Mouse (Mus musculus) heart, embryonic 12.5 days (tissue): ENCODE data around the gene Ptgir. TPM values are rescaled to one million over a fixed set of nuclear protein-coding genes. Genes with fewer than 3 reads are reported as not detected.

Experiments used
- ATAC-seq: fragments of 200-750 bp; cut with Nextera tagmentation; 2 replicates; pipeline ENCODE4 v1.8.0; 2017; ENCODE audit warnings: moderate TSS enrichment, moderate library complexity; ENCODE audit not compliant: insufficient number of reproducible peaks, low FRiP score
- H3K27ac ChIP-seq: fragments of 300-500 bp; sonication (generic); 2 replicates; pipeline ENCODE4 v1.5.1; 2016; ENCODE audit warnings: mild to moderate bottlenecking, moderate library complexity; ENCODE audit not compliant: poor library complexity, severe bottlenecking
- H3K27me3 ChIP-seq: fragments of 300-500 bp; sonication (generic); replicated peaks from 2 replicates; pipeline ENCODE4 v1.6.1; 2016; ENCODE audit warnings: mild to moderate bottlenecking, moderate library complexity
- H3K36me3 ChIP-seq: fragments of 300-500 bp; sonication (generic); 2 replicates; pipeline ENCODE4 v1.6.1; 2016; ENCODE audit warnings: mild to moderate bottlenecking, moderate library complexity
- H3K4me1 ChIP-seq: fragments of 300-500 bp; sonication (generic); replicated peaks from 2 replicates; pipeline ENCODE4 v1.6.1; 2016; ENCODE audit warnings: mild to moderate bottlenecking
- H3K4me2 ChIP-seq: fragments of 300-500 bp; sonication (generic); 2 replicates; pipeline ENCODE4 v1.6.1; 2016; ENCODE audit warnings: mild to moderate bottlenecking, moderate library complexity
- H3K4me3 ChIP-seq: fragments of 300-500 bp; sonication (generic); 2 replicates; pipeline ENCODE4 v1.5.1; 2016; ENCODE audit warnings: mild to moderate bottlenecking
- H3K9ac ChIP-seq: fragments of 300-500 bp; sonication (generic); 2 replicates; pipeline ENCODE4 v1.6.1; 2016; ENCODE audit warnings: mild to moderate bottlenecking, moderate library complexity
- H3K9me3 ChIP-seq: fragments of 300-500 bp; sonication (generic); replicated peaks from 2 replicates; pipeline ENCODE4 v1.6.1; 2016; ENCODE audit warnings: mild to moderate bottlenecking, moderate library complexity
- WGBS: fragments of 180-500 bp; shearing (Covaris S2); methylation state at CpG from one replicate; pipeline ENCODE4 v1.1.7; 2016; 5-methylcytosine and 5-hydroxymethylcytosine counted together
- polyA plus RNA-seq: library from polyadenylated mRNA; unstranded; fragments of >200 nt; fragmentation: Nextera tagmentation; extraction: Ambion mirVana; gene quantifications from 2 replicates; pipeline ENCODE4 v1.2.1, GENCODE M21; 2016

Gene Ptgir
- polyA plus RNA-seq, 1 experiment from 2014 or later: 0.34 TPM

DNA sequence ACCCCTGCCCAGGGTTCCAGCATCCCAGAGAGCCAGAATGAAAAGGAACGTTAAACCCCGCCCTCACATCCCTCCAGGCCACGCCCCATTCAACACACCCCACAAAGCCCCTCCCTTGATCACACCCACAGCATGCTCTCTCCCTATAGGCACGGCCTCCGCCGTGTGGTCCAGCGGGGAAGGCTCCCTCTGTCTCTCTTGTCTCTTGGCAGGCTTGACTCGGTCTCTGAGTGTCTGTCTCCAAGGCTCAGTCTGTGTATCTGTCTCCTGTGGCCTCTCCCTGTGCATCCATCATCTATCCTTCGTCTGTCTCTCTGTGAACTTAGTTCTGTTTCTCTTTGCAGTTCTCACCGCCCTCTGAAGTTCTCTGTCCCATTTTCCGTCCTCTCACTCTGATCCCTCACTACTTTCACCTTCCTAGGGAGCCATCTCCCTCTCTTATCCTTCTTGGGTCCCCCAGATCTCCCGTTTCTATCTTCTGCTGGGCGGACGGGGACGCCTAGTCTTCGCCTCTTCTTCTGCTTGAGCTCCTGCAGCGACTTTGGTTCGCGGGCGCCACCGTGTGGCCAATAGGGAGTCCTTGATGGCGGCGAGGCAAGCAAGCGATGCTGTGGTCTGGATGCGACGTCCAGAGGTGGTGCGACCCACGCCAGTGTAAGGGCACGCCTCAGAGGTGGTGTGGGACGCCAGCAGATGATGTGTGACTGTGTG lies 14.5 kb upstream of the Ptgir start, which contains the start of gene Gng8:
Gene Gng8 (plus strand): TSS at position 146 of the 711 bp plus-strand sequence.
- peak; percentile 83 for ATAC-seq
- WGBS: under 1% methylated on average over 30 of the region's 30 CpGs
- peak within 1 kb of the TSS; percentile 52; the same call in 1 of the 2 replicates for H3K9ac ChIP-seq

GRCm38 (mm10) chr7:16892352-16892730 lies 13.9 kb upstream of the Ptgir start:
- Histone ChIP-seq H3K9me3 (0 out of 2 replicates have a peak, but pooled peaks cover 5% of the 10 kb centered on the region), H3K4me1 (peaks cover 45% of the 10 kb centered on the region), H3K36me3 (peaks cover 19% of the 10 kb centered on the region), H3K9ac (peak overlapping the region; percentile 27; the same call in 1 of the 2 replicates), H3K4me3 (peak overlapping the region; percentile 35), H3K27me3 (peaks cover 37% of the 10 kb centered on the region), H3K27ac (no peak overlapping the region), H3K4me2 (peak overlapping the region; percentile 71)
- ATAC-seq: no peak
- WGBS: 43% methylated on average over 9 of the region's 9 CpGs

More for the DNA sequence above, 14.5 kb upstream of the Ptgir start, which contains the start of gene Gng8:
- H3K9me3 ChIP-seq: 0 out of 2 replicates have a peak, but pooled peaks cover 5% of the 10 kb centered on the region
- H3K27ac ChIP-seq: peak within 1 kb of the TSS; percentile 77
- H3K36me3 ChIP-seq: peaks cover 24% of the 10 kb centered on the region
- H3K4me3 ChIP-seq: peak within 1 kb of the TSS; percentile 35
- H3K4me2 ChIP-seq: peak within 1 kb of the TSS; percentile 71
- H3K27me3 ChIP-seq: peaks cover 32% of the 10 kb centered on the region
- peaks cover 45% of the 10 kb centered on the region for H3K4me1 ChIP-seq

- ATAC-seq: no peak
- H3K9ac ChIP-seq: no peak overlapping the region
- H3K4me3 ChIP-seq: peak overlapping the region; percentile 0; the same call in 1 of the 2 replicates
- peaks cover 45% of the 10 kb centered on the region for H3K4me1 ChIP-seq
- H3K9me3 ChIP-seq: 0 out of 2 replicates have a peak, but pooled peaks cover 5% of the 10 kb centered on the region
- peaks cover 40% of the 10 kb centered on the region for H3K27me3 ChIP-seq
- peaks cover 7% of the 10 kb centered on the region; the same call in 1 of the 2 replicates for H3K36me3 ChIP-seq
- 5% methylated on average over 6 of the region's 6 CpGs for WGBS
- no peak overlapping the region for H3K27ac ChIP-seq
- H3K4me2 ChIP-seq: peak overlapping the region; percentile 71
Measured at GRCm38 (mm10) chr7:16893612-16894011, 12.7 kb upstream of the Ptgir start.

DNA sequence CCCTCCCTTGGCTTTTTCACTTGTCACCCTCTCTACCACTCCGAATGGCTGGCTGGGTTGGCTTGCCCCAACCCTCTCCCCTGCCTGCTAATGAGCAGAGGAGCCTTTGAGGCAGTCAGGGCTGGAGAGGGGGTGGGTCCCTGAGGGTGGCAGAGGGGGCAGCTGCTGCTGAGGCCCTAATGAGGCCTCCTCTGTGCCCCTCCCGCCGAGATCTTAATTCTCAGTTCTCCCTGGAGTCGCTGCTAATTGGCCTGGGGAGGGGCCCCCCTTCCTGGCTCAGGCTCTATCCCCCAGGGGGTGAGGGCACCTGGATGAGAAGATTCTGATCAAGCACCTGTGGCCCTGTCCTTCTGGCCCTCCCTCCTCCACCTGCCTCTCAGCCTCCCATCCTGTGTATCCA lies 12.0 kb upstream of the Ptgir start:
- Histone ChIP-seq H3K27ac (no peak overlapping the region), H3K4me3 (peak overlapping the region; percentile 20; the same call in 1 of the 2 replicates), H3K9me3 (0 out of 2 replicates have a peak, but pooled peaks cover 5% of the 10 kb centered on the region), H3K9ac (no peak overlapping the region), H3K4me1 (peaks cover 45% of the 10 kb centered on the region), H3K4me2 (peak overlapping the region; percentile 71; the same call in 1 of the 2 replicates), H3K36me3 (peaks cover 3% of the 10 kb centered on the region; the same call in 1 of the 2 replicates), H3K27me3 (peaks cover 43% of the 10 kb centered on the region)
- no peak for ATAC-seq
- 2% methylated on average over 4 of the region's 4 CpGs for WGBS

- Histone ChIP-seq H3K4me1 (peaks cover 45% of the 10 kb centered on the region), H3K4me2 (peak overlapping the region; percentile 71), H3K4me3 (peak overlapping the region; percentile 20), H3K9ac (no peak overlapping the region), H3K27me3 (peaks cover 50% of the 10 kb centered on the region), H3K36me3 (no peaks in the 10 kb centered on the region), H3K9me3 (no peaks in the 10 kb centered on the region), H3K27ac (no peak overlapping the region)
- ATAC-seq: 0 out of 2 replicates have a peak, but pooled peaks have one; percentile 1
- under 1% methylated on average over 24 of the region's 24 CpGs for WGBS
Measured at GRCm38 (mm10) chr7:16895000-16895399, 11.3 kb upstream of the Ptgir start.

- Histone ChIP-seq H3K9ac (no peak overlapping the region), H3K27me3 (peaks cover 55% of the 10 kb centered on the region), H3K27ac (no peak overlapping the region), H3K4me3 (peak overlapping the region; percentile 20; the same call in 1 of the 2 replicates), H3K4me2 (peak overlapping the region; percentile 71), H3K9me3 (no peaks in the 10 kb centered on the region), H3K4me1 (peaks cover 42% of the 10 kb centered on the region), H3K36me3 (no peaks in the 10 kb centered on the region)
- WGBS: 31% methylated on average over 10 of the region's 10 CpGs
- no peak for ATAC-seq
Measured at GRCm38 (mm10) chr7:16895511-16895910, 10.8 kb upstream of the Ptgir start.

DNA sequence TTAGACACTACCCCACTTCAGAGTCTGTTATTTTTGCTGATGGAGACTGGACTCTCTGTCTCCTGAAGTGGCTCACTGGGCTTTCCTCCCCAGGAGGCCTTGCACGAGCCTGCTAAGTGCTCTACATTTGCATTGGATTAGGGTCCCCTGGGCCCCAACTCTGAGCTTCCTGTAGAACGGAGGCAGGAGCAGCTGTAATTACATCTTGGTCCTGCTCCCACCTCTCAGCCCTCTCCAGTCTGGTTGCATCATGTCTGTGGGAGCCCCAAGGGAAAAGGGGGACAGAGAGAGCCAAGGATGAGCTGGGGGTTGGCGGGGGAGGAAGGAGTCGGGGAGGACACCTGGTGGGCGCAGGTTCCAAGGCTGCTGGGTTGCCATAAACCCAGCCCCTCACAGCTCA lies 5.8 kb upstream of the Ptgir start:
- Histone ChIP-seq H3K9ac (no peak overlapping the region), H3K27me3 (peaks cover 66% of the 10 kb centered on the region), H3K4me3 (no peak overlapping the region), H3K9me3 (no peaks in the 10 kb centered on the region), H3K27ac (no peak overlapping the region), H3K36me3 (no peaks in the 10 kb centered on the region), H3K4me1 (peaks cover 21% of the 10 kb centered on the region), H3K4me2 (no peak overlapping the region)
- WGBS: 34% methylated on average over 5 of the region's 5 CpGs
- ATAC-seq: no peak

DNA sequence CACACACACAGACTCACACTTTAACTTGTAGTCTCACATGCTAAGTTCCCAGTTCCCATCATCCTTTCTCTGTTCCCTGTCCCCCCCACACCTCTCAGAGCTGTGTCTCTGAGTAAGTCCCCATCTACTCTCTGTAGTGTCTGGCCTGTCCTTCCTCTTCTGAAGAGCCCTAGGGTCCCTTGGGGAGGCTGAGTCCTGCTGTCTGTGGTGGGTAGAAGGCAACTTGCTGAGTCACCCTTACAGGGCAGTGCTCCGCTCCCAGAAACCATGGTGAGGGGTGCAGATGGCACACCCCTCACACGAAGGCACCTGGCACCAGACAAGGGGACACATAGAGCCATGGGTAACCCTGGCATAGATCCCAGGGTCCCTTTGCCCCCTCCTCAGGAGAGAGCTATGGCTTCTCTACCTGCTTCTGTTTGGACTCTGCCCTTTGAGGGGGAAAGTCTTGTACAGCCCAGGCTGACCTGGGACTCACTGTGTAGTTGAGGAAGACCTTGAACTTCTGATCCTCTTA lies 2.8 kb upstream of the Ptgir start:
- H3K9ac ChIP-seq: no peak overlapping the region
- no peak overlapping the region for H3K4me3 ChIP-seq
- H3K4me1 ChIP-seq: peaks cover 49% of the 10 kb centered on the region
- 85% methylated on average over 2 of the region's 2 CpGs for WGBS
- no peaks in the 10 kb centered on the region for H3K9me3 ChIP-seq
- H3K27me3 ChIP-seq: peaks cover 64% of the 10 kb centered on the region
- no peak for ATAC-seq
- H3K27ac ChIP-seq: no peak overlapping the region
- H3K4me2 ChIP-seq: no peak overlapping the region
- H3K36me3 ChIP-seq: no peaks in the 10 kb centered on the region

- no peak overlapping the region for H3K27ac ChIP-seq
- H3K36me3 ChIP-seq: no peaks in the 10 kb centered on the region
- WGBS: 40% methylated on average over 9 of the region's 10 CpGs
- no peaks in the 10 kb centered on the region for H3K9me3 ChIP-seq
- no peak overlapping the region for H3K4me2 ChIP-seq
- peaks cover 56% of the 10 kb centered on the region for H3K4me1 ChIP-seq
- ATAC-seq: no peak
- H3K9ac ChIP-seq: no peak overlapping the region
- H3K4me3 ChIP-seq: no peak overlapping the region
- peaks cover 62% of the 10 kb centered on the region for H3K27me3 ChIP-seq
Measured at GRCm38 (mm10) chr7:16904120-16904675, 2.1 kb upstream of the Ptgir start.

DNA sequence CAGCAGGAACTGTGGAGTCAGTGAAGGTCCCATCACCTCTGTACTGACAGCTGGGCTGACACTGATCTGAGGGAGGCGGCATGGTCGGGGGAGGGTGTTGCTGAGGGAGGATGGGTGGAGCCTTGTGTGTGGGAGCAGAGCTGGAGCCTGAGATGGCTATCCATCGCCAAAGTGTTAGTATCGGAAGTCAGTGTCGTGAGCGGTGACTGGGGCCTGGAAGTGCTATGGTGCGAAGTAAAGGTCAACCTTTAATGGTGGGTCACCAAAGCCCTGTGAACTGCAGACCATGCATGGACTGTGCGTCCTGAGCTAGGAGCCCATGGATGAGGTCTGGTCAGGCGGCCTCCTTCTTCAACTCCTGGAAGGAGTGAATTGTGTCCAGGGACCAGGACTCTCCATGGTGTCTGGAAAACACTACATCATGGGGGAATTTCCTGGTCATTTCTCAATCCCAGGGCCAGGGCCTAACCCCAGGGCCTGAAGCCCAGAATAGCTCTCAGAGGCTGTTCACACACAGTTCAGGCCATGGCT lies 734 bp upstream of the Ptgir start:
- no peak overlapping the region for H3K4me3 ChIP-seq
- peaks cover 58% of the 10 kb centered on the region for H3K27me3 ChIP-seq
- H3K4me2 ChIP-seq: no peak overlapping the region
- H3K4me1 ChIP-seq: peaks cover 60% of the 10 kb centered on the region
- ATAC-seq: no peak
- no peaks in the 10 kb centered on the region for H3K9me3 ChIP-seq
- H3K27ac ChIP-seq: no peak overlapping the region
- WGBS: 41% methylated on average over 9 of the region's 9 CpGs
- no peaks in the 10 kb centered on the region for H3K36me3 ChIP-seq
- no peak overlapping the region for H3K9ac ChIP-seq
